Mouse (Mus musculus) ES-E14 (cell line): ENCODE measurements around the gene Slc35e3. TPM values are rescaled to one million over a fixed set of nuclear protein-coding genes. Genes with fewer than 3 reads are reported as not detected.

Experiments used
- DNase-seq: peaks from one replicate; pipeline ENCODE4 v3.0.0-alpha.2; 2013; ENCODE audit warnings: low read depth, low spot score
- H3K27ac ChIP-seq: 2 replicates; pipeline ENCODE4 v1.5.1; 2012; ENCODE audit warnings: low read depth, mild to moderate bottlenecking, low read length, moderate library complexity, mixed read lengths; ENCODE audit not compliant: poor library complexity, insufficient read depth, severe bottlenecking
- H3K36me3 ChIP-seq: 2 replicates; pipeline ENCODE4 v1.6.1; 2012; ENCODE audit warnings: mild to moderate bottlenecking, low read length, moderate library complexity, mixed read lengths; ENCODE audit not compliant: control insufficient read depth, poor library complexity, insufficient read depth, severe bottlenecking
- H3K4me1 ChIP-seq, 2 experiments: fragments of 150-350 bp in 1 of 2; sonication (generic) in 1 of 2; 2 replicates each; pipeline ENCODE4 v1.6.1; 2012; ENCODE audit warnings: low read length in 2 of 2, mild to moderate bottlenecking in 1 of 2, mixed read lengths in 1 of 2; ENCODE audit not compliant: control insufficient read depth in 2 of 2, insufficient read depth in 2 of 2, poor library complexity in 1 of 2
- H3K4me3 ChIP-seq, 2 experiments: fragments of 150-350 bp in 1 of 2; sonication (generic) in 1 of 2; 2 replicates each; pipeline ENCODE4 v1.5.1; 2012; ENCODE audit warnings: low read length in 2 of 2, low read depth in 1 of 2, mild to moderate bottlenecking in 1 of 2, mixed read lengths in 1 of 2; ENCODE audit not compliant: insufficient read depth in 1 of 2, poor library complexity in 1 of 2, severe bottlenecking in 1 of 2
- H3K9ac ChIP-seq: 2 replicates; pipeline ENCODE4 v1.6.1; 2012; ENCODE audit warnings: low read depth, mild to moderate bottlenecking, low read length, mixed read lengths; ENCODE audit not compliant: poor library complexity, insufficient read depth, severe bottlenecking
- H3K9me3 ChIP-seq: fragments of 150-350 bp; sonication (generic); 2 replicates; pipeline ENCODE4 v1.6.1; 2012; ENCODE audit warnings: low read depth, mild to moderate bottlenecking, low read length; ENCODE audit not compliant: control insufficient read depth, insufficient read depth
- CHD2 ChIP-seq: IDR thresholded peaks from 2 replicates; pipeline ENCODE4 v1.6.1; 2014; ENCODE audit warnings: mild to moderate bottlenecking, low read depth, low read length, inconsistent platforms
- HCFC1 ChIP-seq: IDR thresholded peaks from 2 replicates; pipeline ENCODE4 v1.6.1; 2012; ENCODE audit warnings: low read length, inconsistent platforms, borderline replicate concordance; ENCODE audit not compliant: insufficient read depth
- MAFK ChIP-seq: IDR thresholded peaks from 2 replicates; pipeline ENCODE4 v1.6.1; 2014; ENCODE audit warnings: mild to moderate bottlenecking, low read depth, low read length, inconsistent platforms; ENCODE audit not compliant: insufficient read depth
- ZC3H11A ChIP-seq: IDR thresholded peaks from 2 replicates; pipeline ENCODE4 v1.6.1; 2012; ENCODE audit warnings: low read depth, mild to moderate bottlenecking, inconsistent platforms, low read length, borderline replicate concordance
- ZNF384 ChIP-seq: IDR thresholded peaks from 2 replicates; pipeline ENCODE4 v1.6.1; 2012; ENCODE audit warnings: low read depth, low read length, inconsistent platforms
- in situ Hi-C, 2 experiments: fragments of 600-800 bp; cut with MboI; formaldehyde crosslinking; loops; one replicate each; pipeline ENCODE4 v1.15.1; 2025; ENCODE audit warnings: low sequenced_read_pairs in 2 of 2, inconsistent platforms in 1 of 2; ENCODE audit not compliant: unreplicated experiment in 2 of 2
- total RNA-seq: library from RNA; depleted of rRNA; stranded (reverse); fragments of 300-350 nt; gene quantifications from 2 replicates; pipeline ENCODE4 v1.2.3, GENCODE M21; 2012

The Slc35e3 gene
- total RNA-seq, 1 experiment = 16.3 TPM

DNA sequence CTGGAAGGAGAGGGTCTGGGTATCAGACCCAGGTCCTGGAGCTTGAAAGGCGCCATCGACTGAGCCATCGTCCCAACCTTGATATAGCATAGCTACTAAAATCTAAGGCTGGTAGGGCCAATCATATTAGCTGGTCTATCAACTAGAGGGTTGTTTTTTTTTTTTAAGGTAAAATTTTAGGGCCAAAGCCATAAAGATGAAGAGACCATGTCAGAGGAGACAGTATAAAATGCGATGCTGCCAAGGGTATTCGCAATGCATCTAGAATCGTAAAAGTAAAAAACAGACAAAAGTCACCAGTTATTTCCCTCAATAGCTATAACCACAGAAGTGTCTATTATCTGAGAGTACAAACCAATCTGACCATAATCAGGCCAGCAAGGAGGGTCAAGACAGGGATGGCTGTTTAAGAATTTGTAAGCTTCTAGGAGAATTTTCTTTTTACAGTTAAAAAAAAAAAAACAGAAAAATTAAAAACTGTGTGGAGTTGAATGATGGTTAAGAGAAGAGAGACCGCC, 6.2 kb upstream of the Slc35e3 start:
- Histone ChIP-seq H3K9ac (no peak overlapping the region), H3K4me3 (no peak overlapping the region), H3K4me1 (0 out of 4 replicates have a peak, but pooled peaks cover 0 to 2% of the 10 kb centered on the region in 2 experiments), H3K9me3 (peaks cover 5% of the 10 kb centered on the region), H3K27ac (no peak overlapping the region), H3K36me3 (peaks cover 39% of the 10 kb centered on the region)
- DNase-seq = no peak
- in situ Hi-C loops = no loop called here
- TF ChIP-seq MAFK (no peak), CHD2 (no peak), ZNF384 (no peak), ZC3H11A (no peak), HCFC1 (no peak)

DNA sequence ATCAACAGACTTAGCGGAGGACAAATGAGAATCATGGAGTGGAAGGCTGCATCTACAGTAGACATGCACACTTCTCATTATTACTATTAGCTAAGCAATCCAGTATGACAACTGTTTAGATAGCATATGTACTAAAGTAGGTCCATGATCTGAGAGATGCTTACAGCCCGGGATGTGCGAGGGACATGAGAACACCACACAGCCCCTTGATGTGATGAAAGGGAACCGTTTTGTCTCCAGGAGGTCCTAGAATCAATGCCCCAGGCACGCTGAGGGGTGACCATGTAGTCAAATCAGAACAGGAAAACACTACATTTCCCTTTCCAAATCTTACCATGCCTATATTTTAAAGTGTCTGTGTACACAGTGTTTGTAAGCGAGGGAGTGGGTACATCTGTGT, 5.6 kb upstream of the Slc35e3 start:
- TF ChIP-seq CHD2 = no peak
- TF ChIP-seq MAFK = no peak
- no peak for TF ChIP-seq ZNF384
- no peak for TF ChIP-seq HCFC1
- no peak for TF ChIP-seq ZC3H11A
- Histone ChIP-seq H3K36me3 (peaks cover 36% of the 10 kb centered on the region), H3K9ac (no peak overlapping the region), H3K4me3 (no peak overlapping the region), H3K27ac (no peak overlapping the region), H3K4me1 (0 out of 4 replicates have a peak, but pooled peaks cover 0 to 2% of the 10 kb centered on the region in 2 experiments), H3K9me3 (peaks cover 5% of the 10 kb centered on the region)
- in situ Hi-C loops = no loop called here
- DNase-seq = no peak

DNA sequence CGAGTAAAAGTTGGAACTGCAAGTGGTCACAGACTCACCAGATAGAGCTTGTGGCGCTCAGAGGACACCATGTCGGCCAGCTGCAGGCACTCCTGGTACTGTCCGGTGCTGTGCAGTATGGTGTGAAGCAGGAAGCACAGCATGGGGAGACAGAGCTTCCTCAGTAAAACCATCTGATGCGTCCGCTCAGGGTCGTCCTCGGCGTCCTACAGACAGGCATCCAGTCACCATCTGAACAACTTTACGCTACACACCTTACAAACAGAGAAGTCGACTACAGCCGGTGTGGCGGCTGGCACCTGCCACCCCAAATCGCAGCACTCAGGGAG, 5.1 kb upstream of the Slc35e3 start:
- Histone ChIP-seq H3K36me3 (peaks cover 36% of the 10 kb centered on the region), H3K4me3 (no peak overlapping the region), H3K4me1 (0 out of 4 replicates have a peak, but pooled peaks cover 0 to 2% of the 10 kb centered on the region in 2 experiments), H3K27ac (no peak overlapping the region), H3K9me3 (peaks cover 5% of the 10 kb centered on the region), H3K9ac (no peak overlapping the region)
- DNase-seq = no peak
- TF ChIP-seq MAFK (no peak), ZC3H11A (no peak), HCFC1 (no peak), ZNF384 (no peak)
- in situ Hi-C loops = no loop called here

DNA sequence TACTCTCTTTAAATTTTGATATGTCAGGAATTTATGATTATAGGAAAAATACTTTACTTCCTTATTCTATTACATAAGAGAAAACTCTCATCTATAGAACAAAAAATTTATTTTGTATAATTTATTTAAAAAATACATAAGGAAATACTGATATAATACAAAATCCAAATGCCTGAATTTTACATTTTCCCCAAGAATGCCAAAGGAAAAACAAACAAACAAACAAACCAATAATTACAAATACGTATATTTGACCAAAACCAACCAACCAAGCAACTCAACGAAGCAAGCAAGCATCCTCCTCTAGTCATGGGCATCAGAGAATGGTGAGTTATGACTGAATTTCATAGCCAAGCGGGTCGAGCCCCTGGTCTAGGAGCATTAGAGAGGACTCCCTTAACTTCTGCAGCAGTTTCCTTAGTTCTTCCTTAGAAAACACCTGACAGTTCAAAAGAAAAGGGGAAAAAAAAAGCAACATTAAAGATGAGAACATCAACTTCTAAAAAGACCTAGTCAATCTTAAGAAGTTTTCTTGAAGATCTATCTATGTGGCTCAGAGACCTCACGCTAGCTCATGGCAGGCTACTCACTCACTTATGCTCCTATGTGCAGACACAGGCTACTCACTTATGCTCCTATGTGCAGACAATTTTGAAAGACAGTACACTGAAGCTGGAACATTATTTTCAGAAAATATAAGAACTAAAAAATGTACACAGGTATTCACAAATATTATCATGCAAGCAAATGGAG, 4.5 kb upstream of the Slc35e3 start:
- in situ Hi-C loops = no loop called here
- Histone ChIP-seq H3K27ac (no peak overlapping the region), H3K9ac (no peak overlapping the region), H3K4me3 (no peak overlapping the region), H3K4me1 (0 out of 4 replicates have a peak, but pooled peaks cover 0 to 2% of the 10 kb centered on the region in 2 experiments), H3K36me3 (peaks cover 33% of the 10 kb centered on the region), H3K9me3 (peaks cover 5% of the 10 kb centered on the region)
- no peak for DNase-seq
- no peak for TF ChIP-seq ZNF384
- TF ChIP-seq CHD2 = no peak
- no peak for TF ChIP-seq MAFK
- TF ChIP-seq ZC3H11A = no peak
